Mouse (Mus musculus) bone marrow macrophage, adult 2 months (primary cell): ENCODE results near the gene Slc6a16. TPM values are rescaled to one million over a fixed set of nuclear protein-coding genes. Genes with fewer than 3 reads are reported as not detected.

ENCODE experiments used
- H3K27ac ChIP-seq: 2 replicates; pipeline ENCODE4 v1.5.1; 2012; ENCODE audit warnings: low read depth, low read length; ENCODE audit not compliant: insufficient read depth
- H3K4me1 ChIP-seq: 2 replicates; pipeline ENCODE4 v1.6.1; 2012; ENCODE audit warnings: low read length; ENCODE audit not compliant: control insufficient read depth, insufficient read depth
- H3K4me3 ChIP-seq: 2 replicates; pipeline ENCODE4 v1.5.1; 2012; ENCODE audit warnings: mild to moderate bottlenecking, low read length, moderate library complexity; ENCODE audit not compliant: insufficient read depth
- CTCF ChIP-seq: IDR thresholded peaks from 2 replicates; pipeline ENCODE4 v1.5.1; 2012; ENCODE audit warnings: low read depth, mild to moderate bottlenecking, low read length, moderate library complexity
- POLR2A ChIP-seq: IDR thresholded peaks from 2 replicates; pipeline ENCODE4 v1.6.1; 2012; ENCODE audit warnings: mild to moderate bottlenecking, low read depth, low read length, borderline replicate concordance
- polyA plus RNA-seq: library from polyadenylated mRNA; stranded (reverse); fragments of >200 nt; gene quantifications from 2 replicates; pipeline ENCODE4 v1.2.4, GENCODE M21; 2012; ENCODE audit not compliant: missing spikeins, insufficient read depth, insufficient read length

The Slc6a16 gene
- polyA plus RNA-seq, 1 experiment: not detected

GRCm38 (mm10) chr7:45215673-45216441 lies 25.0 kb upstream of the Slc6a16 start, which contains the start of gene Tead2:
Tead2 (plus strand) TSS chr7:45215753.
- TF ChIP-seq CTCF: no peak
- no peak for TF ChIP-seq POLR2A
- no peak within 1 kb of the TSS for H3K27ac ChIP-seq
- no peak within 1 kb of the TSS for H3K4me3 ChIP-seq
- H3K4me1 ChIP-seq: no peaks in the 10 kb centered on the region; the same call in 1 of the 2 replicates

DNA sequence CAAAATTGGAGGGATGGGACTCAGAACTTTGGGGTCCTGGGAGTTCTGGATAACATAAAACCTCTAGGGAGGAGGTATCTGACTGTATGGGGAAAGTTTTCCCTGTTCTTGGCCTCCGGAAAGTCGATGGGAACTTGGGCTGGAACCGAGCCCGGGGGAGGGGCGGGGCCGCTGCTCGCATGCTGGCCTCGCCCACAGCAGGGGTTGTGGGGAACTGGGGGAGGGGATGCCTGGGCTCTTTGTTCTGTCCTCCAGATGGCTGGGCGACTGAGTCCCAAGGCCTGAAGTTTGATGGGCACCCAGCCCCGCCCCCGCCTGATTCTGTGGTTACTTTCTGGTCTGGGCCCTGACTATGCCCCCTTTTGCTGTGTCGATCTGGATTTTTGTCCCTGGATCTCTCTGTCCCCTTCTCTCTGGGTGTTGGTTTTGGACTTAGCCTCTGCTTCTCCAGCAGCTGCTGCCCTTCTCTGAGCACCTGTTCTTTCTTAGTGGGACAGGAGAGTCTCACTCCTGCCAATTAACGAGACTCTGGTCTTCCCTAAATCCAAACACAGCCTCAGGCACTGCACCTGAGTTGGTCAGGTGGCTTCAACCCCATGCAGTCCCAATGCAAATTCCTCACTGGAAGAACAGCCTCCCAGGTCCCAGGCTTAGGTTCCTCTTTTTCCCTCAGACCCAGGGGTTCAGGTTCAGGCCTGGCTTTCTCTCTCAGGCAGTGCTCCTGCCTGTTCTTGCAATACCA lies 24.3 kb upstream of the Slc6a16 start:
- no peak for TF ChIP-seq POLR2A
- TF ChIP-seq CTCF: no peak
- Histone ChIP-seq H3K4me1 (no peaks in the 10 kb centered on the region; the same call in 1 of the 2 replicates), H3K27ac (no peak overlapping the region), H3K4me3 (no peak overlapping the region)

DNA sequence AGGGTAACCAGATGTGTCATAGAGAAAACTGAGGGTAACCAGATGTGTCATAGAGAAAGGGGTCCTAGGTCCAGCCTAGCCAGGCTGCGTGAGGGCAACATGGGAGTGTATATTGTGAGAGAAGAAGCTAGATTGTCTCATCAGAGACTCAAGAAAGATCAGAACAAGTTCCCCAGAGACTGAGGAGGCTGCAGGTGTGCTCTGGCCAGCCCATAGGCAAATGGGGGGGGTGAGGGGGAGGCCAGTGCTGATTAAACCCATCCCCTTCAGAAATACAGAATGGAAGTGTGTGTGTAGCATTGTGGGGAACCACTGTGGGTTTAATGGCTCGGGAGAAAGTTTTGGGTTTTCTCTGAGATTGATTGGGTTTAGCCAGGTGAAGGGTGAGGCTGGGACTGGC lies 19.2 kb upstream of the Slc6a16 start:
- TF ChIP-seq CTCF (no peak), POLR2A (no peak)
- H3K4me3 ChIP-seq: no peak overlapping the region
- H3K27ac ChIP-seq: no peak overlapping the region
- H3K4me1 ChIP-seq: no peaks in the 10 kb centered on the region; the same call in 1 of the 2 replicates

- TF ChIP-seq CTCF (no peak), POLR2A (no peak)
- H3K4me1 ChIP-seq: no peaks in the 10 kb centered on the region
- H3K27ac ChIP-seq: no peak overlapping the region
- H3K4me3 ChIP-seq: no peak overlapping the region
Measured at GRCm38 (mm10) chr7:45224826-45225225, 16.1 kb upstream of the Slc6a16 start.

DNA sequence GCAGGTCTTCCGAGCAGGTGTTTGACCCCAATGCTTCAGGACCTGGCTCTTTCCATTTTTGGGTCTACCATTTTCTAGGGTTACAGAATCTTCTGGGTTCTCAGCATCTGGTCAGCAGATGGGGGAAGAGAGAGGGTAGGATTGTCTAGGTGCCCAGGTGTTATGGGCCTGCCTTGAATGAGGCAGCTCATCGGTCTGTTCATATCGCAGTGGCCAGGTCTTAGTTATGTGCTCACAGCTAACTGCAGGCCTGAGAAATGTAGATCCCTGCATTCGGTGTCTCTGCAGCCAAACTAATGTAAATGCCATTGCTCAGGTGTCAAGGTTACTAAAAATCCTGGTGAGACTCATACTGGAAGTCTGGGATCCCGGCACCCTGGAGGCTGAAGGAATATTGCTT lies 14.5 kb upstream of the Slc6a16 start:
- Histone ChIP-seq H3K27ac (no peak overlapping the region), H3K4me1 (no peaks in the 10 kb centered on the region), H3K4me3 (no peak overlapping the region)
- no peak for TF ChIP-seq POLR2A
- TF ChIP-seq CTCF: no peak

GRCm38 (mm10) chr7:45228548-45228947 lies 12.3 kb upstream of the Slc6a16 start:
- Histone ChIP-seq H3K27ac (no peak overlapping the region), H3K4me3 (no peak overlapping the region), H3K4me1 (no peaks in the 10 kb centered on the region)
- TF ChIP-seq CTCF (no peak), POLR2A (no peak)

GRCm38 (mm10) chr7:45229046-45229445 lies 11.8 kb upstream of the Slc6a16 start:
- TF ChIP-seq POLR2A: no peak
- no peak for TF ChIP-seq CTCF
- no peak overlapping the region for H3K4me3 ChIP-seq
- H3K27ac ChIP-seq: no peak overlapping the region
- no peaks in the 10 kb centered on the region for H3K4me1 ChIP-seq

DNA sequence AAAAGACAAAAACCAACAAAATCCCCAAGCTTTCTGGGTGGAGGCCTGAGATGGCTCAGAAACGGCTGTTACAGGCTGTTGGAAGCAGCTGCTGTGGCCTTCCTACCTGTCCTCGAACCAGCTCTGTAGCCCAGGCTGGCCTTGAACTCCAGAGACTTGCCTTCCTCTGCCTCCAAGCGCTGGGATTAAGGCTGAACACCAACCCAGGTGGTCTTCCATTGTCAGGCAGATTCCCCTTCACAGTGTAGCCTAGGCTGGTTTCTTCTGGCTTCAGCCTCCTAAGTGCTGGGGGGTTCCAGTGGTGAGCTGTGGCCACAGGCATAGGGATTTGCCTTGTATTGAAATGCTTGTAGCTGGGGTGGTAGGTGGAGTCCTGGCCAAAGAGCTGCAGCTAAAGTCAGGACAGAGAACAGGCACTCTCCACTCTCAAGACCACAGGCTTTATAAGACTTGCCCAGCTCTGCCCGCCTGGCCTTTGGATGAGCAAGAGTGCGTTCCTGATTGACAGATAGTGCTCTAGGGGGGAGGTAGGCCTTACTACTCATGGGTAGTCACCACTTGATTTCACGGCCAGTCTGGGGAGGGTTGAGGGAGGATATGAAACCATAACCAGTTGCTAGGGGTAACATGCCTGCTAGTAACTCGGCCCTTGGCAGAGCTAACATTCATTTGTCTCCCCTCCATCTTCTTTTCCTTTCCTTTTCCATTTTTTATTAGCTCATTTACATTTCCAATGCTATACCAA lies 11.3 kb upstream of the Slc6a16 start:
- Histone ChIP-seq H3K4me1 (no peaks in the 10 kb centered on the region), H3K27ac (no peak overlapping the region), H3K4me3 (no peak overlapping the region)
- no peak for TF ChIP-seq POLR2A

GRCm38 (mm10) chr7:45231192-45231591 lies 9.7 kb upstream of the Slc6a16 start:
- H3K27ac ChIP-seq: no peak overlapping the region
- no peak for TF ChIP-seq POLR2A
- TF ChIP-seq CTCF: no peak
- no peaks in the 10 kb centered on the region for H3K4me1 ChIP-seq
- no peak overlapping the region for H3K4me3 ChIP-seq
